Mouse (Mus musculus) small intestine, adult 2 months (tissue): Measurements from ENCODE around the gene Zfr. TPM values are rescaled to one million over a fixed set of nuclear protein-coding genes. Genes with fewer than 3 reads are reported as not detected.
"Not testable (repeated sequence)": the region's sequence is repeated elsewhere in the genome, so short reads cannot be mapped to it uniquely, and the experiment has no call there.

Source experiments
- H3K27ac ChIP-seq: fragments of 200-500 bp; 2 replicates; pipeline ENCODE4 v1.5.1; 2012; ENCODE audit warnings: low read depth, low read length, control low read depth, inconsistent platforms; ENCODE audit not compliant: insufficient read depth
- H3K27me3 ChIP-seq: fragments of 200-500 bp; 2 replicates; pipeline ENCODE4 v1.6.1; 2012; ENCODE audit warnings: mild to moderate bottlenecking, moderate library complexity, low read length, inconsistent platforms; ENCODE audit not compliant: control insufficient read depth, insufficient read depth
- H3K36me3 ChIP-seq: fragments of 200-500 bp; 2 replicates; pipeline ENCODE4 v1.6.1; 2012; ENCODE audit warnings: mild to moderate bottlenecking, low read length, control low read depth, inconsistent platforms; ENCODE audit not compliant: control insufficient read depth, insufficient read depth
- H3K4me1 ChIP-seq: fragments of 200-500 bp; 2 replicates; pipeline ENCODE4 v1.6.1; 2012; ENCODE audit warnings: low read length, inconsistent platforms, mixed read lengths; ENCODE audit not compliant: control insufficient read depth, insufficient read depth, insufficient read length
- H3K4me3 ChIP-seq: fragments of 200-500 bp; 2 replicates; pipeline ENCODE4 v1.5.1; 2012; ENCODE audit warnings: low read depth, mild to moderate bottlenecking, control low read depth, inconsistent platforms, low read length, moderate library complexity
- CTCF ChIP-seq: fragments of 200-500 bp; IDR thresholded peaks from 2 replicates; pipeline ENCODE4 v1.5.1; 2012; ENCODE audit warnings: low read depth, mild to moderate bottlenecking, control low read depth, inconsistent platforms, low read length, moderate library complexity, mixed read lengths; ENCODE audit not compliant: insufficient replicate concordance, insufficient read length; ENCODE audit errors: extremely low read depth
- POLR2A ChIP-seq: fragments of 200-500 bp; IDR thresholded peaks from 2 replicates; pipeline ENCODE4 v1.6.1; 2012; ENCODE audit warnings: low read depth, mild to moderate bottlenecking, control low read depth, inconsistent platforms, low read length, moderate library complexity
- WGBS: fragments of 180-500 bp; shearing (Covaris S2); methylation state at CpG from one replicate; pipeline ENCODE4 v1.1.7; 2018; 5-methylcytosine and 5-hydroxymethylcytosine counted together
- polyA plus RNA-seq: library from polyadenylated mRNA; depleted of rRNA; stranded (reverse); fragments of >200 nt; gene quantifications from 2 replicates; pipeline ENCODE4 v1.2.3, GENCODE M21; 2012

Zfr gene
- polyA plus RNA-seq, 1 experiment = 145 TPM

DNA sequence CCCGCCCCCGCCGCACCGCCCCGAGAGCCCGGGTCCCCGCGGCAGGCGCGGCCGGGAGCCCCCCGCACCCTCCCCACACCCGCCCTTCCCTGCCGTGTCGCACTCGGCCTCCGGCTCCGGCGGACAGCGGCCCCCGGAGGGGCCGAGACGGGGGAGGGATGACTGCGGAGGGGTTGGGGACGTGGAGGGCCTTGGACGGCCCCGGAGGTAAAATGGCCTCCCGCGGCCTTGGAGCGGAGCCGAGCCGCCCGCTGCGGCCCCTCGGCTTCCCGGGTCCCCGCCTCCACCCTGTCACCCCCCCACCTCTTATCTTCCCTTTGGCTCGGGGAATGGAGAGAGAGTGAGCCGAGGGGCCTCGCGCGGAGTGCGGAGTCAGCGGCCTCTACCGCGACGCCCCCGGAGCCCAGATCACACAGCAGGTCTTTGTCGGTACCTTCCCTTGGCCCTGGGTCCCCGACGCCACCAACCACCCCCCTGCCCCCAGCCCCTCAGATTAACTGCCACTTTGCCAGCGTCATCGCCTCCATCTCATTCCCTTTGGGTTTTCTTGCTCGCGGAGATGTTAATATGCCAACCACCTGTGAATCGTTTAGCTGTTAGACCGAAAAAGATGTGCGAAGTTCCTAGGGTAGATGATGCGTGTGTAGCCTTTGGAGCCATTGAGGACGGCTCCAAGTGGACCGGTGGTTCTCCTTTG is 949 bp downstream of the Zfr start:
- peak overlapping the region; percentile 93 for H3K4me3 ChIP-seq
- H3K4me1 ChIP-seq = no peaks in the 10 kb centered on the region
- no peaks in the 10 kb centered on the region for H3K36me3 ChIP-seq
- no peak for TF ChIP-seq CTCF
- TF ChIP-seq POLR2A = no peak
- under 1% methylated on average over 51 of the region's 61 CpGs for WGBS
- no peaks in the 10 kb centered on the region for H3K27me3 ChIP-seq
- no peak overlapping the region for H3K27ac ChIP-seq

DNA sequence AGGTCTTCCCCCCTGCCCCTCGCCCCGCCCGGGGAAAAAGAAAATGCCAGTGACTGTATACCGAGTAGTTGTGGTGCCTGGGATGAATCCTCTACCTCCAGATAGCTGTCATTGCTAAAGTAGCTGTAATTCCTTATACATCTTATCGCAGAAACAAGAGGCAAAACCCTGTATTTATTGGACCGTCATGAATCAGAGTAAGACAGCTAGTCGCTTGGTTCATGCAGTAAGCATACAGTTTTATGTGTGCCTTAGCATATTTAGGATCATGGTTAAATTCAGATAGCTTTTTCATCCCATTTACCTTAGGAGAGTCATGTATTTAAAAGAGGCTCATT is 1.5 kb downstream of the Zfr start:
- H3K4me1 ChIP-seq = no peaks in the 10 kb centered on the region
- H3K36me3 ChIP-seq = no peaks in the 10 kb centered on the region
- H3K27me3 ChIP-seq = no peaks in the 10 kb centered on the region
- 3% methylated on average over 7 of the region's 7 CpGs for WGBS
- H3K4me3 ChIP-seq = peak overlapping the region; percentile 93
- no peak for TF ChIP-seq POLR2A
- TF ChIP-seq CTCF = no peak
- H3K27ac ChIP-seq = no peak overlapping the region

DNA sequence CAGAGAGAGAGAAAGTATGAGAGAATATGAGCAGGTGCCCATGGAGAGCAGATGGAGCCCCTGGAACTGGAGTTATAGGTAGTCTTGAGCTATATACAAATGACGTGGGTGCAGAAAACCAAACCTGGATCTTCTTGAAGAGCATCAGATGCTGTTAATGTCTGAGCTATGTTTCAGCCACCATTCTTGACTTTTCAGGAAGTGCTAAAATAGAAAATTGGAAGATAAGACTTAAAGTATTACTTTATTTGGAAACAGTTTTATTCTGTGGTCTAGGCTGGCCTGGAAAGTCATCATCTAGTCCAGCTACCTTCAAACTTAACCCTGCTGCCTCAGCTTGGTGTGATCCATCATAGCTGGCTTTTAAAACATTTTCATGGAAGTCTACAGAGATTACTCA is 7.3 kb downstream of the Zfr start:
- Histone ChIP-seq H3K27me3 (no peaks in the 10 kb centered on the region), H3K4me1 (no peaks in the 10 kb centered on the region), H3K4me3 (no peak overlapping the region), H3K36me3 (peaks cover 1% of the 10 kb centered on the region; the same call in 1 of the 2 replicates), H3K27ac (no peak overlapping the region)
- WGBS = 91% methylated on average over 1 of the region's 1 CpGs
- TF ChIP-seq CTCF = no peak
- no peak for TF ChIP-seq POLR2A

DNA sequence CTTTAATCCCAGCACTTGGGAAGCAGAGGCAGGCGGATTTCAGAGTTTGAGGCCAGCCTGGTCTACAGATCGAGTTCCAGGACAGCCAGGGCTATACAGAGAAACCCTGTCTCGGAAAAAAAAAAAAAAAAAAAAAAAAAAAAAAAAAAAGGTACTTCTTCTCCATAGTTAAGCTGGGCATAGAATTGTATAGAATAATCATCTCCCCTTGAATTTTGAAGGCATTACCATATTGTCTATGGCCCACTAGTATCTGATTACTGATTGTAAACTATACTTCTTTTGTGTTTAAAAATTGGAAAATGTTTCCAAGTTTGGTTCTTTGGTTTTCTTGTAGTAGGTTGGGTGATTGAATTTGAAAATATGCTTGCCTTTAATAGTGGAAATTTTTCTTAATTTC is 13.2 kb downstream of the Zfr start:
- 86% methylated on average over 3 of the region's 3 CpGs for WGBS
- H3K4me1 ChIP-seq, H3K4me3 ChIP-seq, H3K36me3 ChIP-seq, H3K27me3 ChIP-seq, H3K27ac ChIP-seq: not testable (repeated sequence)

DNA sequence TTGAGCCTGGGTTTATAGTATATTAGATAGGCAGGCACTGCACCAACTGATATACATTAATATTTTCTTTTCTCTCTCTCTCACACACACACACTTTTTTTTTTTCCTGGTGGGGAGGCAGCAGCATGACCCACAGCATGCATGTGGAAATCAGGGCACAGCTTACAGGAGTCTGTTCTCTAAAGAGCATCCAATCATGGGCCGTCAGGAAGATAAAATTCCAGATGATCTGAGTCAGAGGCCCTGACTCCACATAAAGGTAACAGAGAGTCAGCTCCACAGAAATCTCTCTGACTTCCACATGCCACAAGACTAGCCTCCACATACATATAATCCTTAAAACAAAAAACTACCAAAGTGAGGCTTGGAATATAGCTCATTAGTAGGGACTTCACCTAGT is 16.9 kb downstream of the Zfr start:
- no peak overlapping the region for H3K4me3 ChIP-seq
- H3K27me3 ChIP-seq = no peaks in the 10 kb centered on the region
- TF ChIP-seq CTCF (no peak), POLR2A (no peak)
- H3K36me3 ChIP-seq = peaks cover 4% of the 10 kb centered on the region; the same call in 1 of the 2 replicates
- H3K4me1 ChIP-seq = peaks cover 4% of the 10 kb centered on the region; the same call in 1 of the 2 replicates
- WGBS = 67% methylated on average over 1 of the region's 1 CpGs
- H3K27ac ChIP-seq = no peak overlapping the region

DNA sequence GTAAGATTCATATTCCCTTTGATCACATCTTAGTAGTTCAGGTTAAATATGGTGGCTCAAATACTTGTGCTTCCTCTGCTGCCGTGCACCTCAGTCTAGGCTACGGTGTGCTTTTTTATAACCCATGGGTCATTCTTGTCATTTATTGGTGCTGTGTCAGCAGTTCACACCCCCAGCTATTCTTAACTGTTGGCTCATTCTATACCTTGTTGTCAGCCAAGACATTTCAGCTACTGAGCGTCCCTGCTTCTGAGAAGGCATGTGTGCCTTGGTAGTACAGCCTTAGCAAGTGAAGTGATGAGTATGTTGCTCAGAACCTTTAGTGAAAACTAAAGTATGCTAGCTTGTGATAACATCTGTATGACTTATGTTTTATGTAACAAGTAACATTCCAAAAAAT is 17.7 kb downstream of the Zfr start:
- peaks cover 4% of the 10 kb centered on the region; the same call in 1 of the 2 replicates for H3K4me1 ChIP-seq

DNA sequence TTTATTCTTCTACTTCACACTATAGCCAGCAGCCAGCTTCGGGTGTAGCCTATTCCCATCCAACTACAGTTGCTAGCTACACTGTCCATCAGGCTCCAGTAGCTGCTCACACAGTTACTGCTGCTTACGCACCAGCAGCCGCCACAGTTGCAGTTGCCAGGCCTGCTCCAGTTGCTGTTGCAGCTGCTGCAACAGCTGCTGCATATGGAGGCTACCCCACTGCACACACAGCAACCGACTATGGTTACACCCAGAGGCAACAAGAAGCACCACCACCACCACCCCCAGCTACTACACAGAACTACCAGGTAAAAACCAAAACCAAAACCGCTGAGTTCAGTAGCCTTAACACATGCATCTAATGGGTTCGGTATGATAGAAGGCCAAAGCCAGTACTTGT is 18.7 kb downstream of the Zfr start:
- peaks cover 12% of the 10 kb centered on the region for H3K36me3 ChIP-seq
- TF ChIP-seq CTCF (no peak), POLR2A (no peak)
- peaks cover 4% of the 10 kb centered on the region; the same call in 1 of the 2 replicates for H3K4me1 ChIP-seq
- H3K27me3 ChIP-seq = no peaks in the 10 kb centered on the region
- no peak overlapping the region for H3K4me3 ChIP-seq
- 70% methylated on average over 6 of the region's 6 CpGs for WGBS
- no peak overlapping the region for H3K27ac ChIP-seq

More for the DNA sequence above, 17.7 kb downstream of the Zfr start:
- Histone ChIP-seq H3K27me3 (no peaks in the 10 kb centered on the region), H3K36me3 (peaks cover 6% of the 10 kb centered on the region), H3K4me3 (no peak overlapping the region), H3K27ac (no peak overlapping the region)
- 20% methylated on average over 3 of the region's 3 CpGs for WGBS
- TF ChIP-seq POLR2A = no peak
- no peak for TF ChIP-seq CTCF
